Mouse (Mus musculus) thymus, postnatal 14 days (tissue): ENCODE measurements around the gene Hfe2.
A peak's percentile ranks its signal among the peaks of the same experiment; 100 is the strongest.

ENCODE experiments used
- DNase-seq: peaks from one replicate; pipeline ENCODE4 v3.0.0; 2021

Gene Hfe2

DNA sequence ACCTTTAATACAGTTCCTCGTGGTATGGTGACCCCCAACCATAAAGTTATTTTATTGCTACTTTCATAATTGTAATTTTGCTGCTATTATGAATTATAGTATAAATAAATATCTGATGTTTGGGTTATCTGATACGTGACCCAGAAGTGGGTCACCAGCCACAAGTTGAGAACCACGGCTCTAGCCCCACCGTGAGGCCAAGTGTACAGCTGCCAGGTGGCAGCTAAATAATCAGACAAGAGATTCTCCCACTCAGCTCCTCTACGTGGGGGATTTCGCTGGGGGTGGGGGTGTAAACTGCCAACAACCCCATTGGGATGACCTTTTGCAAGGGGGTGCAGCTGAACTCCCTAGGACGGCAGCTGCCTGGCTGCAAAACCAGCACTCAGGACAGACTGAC, 7.1 kb downstream of the Hfe2 start:
- no peak for DNase-seq

DNA sequence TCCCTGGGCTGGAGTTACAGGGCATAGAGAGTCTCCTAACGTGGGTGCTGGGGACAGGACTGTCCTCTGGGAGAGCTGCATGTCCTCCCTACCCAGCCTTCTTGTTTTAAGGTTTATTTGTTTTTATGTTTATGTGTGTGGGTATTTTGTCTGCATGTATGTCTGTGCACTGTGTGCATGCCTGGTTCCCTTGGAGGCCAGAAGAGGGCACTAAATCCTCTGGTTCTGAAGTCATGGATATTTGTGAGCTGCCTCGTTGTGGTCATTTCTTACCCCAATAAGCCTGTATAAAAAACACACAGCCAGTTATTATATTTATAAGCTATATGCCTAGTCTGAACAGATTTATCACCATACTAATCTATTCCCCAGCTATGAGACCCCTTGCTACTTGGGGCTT, 9.3 kb downstream of the Hfe2 start:
- DNase-seq: no peak

DNA sequence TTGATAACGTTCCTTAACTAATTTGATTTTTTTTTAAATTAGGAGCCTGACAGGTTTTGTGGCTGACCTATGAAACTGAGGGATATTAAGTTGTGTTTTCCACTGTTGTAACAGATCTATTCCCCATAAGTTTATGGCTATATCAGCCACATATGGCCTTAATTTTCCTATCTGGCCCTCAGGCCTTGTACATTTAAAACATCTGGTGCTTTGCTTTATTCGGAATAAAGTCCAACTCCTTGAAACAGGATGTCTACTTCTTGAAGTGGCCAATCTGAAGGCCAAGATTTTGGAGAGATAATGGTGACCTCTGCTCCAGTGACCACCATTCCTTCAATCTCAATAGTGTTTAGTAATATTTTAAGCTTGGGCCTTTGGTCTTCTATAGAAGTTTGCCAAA, 14.3 kb downstream of the Hfe2 start:
- DNase-seq: no peak

DNA sequence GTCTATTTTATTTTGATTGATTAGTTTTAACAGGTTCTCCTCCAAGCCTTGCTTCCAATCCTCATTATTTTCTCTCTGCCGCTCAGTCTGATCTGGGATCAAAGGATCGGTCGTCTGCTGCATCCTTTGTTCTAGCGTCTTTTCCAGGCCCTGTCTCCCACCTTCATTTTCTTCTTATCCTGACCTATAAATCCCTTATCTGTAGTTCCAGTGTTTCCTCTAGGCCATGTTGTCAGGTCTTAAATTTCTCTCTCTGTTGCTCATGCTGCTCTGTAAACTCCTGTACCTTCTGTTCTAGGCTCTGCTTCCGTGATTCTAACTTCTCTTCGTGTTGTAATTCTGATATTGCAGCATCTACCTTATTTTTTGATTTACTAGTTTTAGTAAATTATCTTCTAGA, 15.8 kb downstream of the Hfe2 start:
- DNase-seq: no peak

DNA sequence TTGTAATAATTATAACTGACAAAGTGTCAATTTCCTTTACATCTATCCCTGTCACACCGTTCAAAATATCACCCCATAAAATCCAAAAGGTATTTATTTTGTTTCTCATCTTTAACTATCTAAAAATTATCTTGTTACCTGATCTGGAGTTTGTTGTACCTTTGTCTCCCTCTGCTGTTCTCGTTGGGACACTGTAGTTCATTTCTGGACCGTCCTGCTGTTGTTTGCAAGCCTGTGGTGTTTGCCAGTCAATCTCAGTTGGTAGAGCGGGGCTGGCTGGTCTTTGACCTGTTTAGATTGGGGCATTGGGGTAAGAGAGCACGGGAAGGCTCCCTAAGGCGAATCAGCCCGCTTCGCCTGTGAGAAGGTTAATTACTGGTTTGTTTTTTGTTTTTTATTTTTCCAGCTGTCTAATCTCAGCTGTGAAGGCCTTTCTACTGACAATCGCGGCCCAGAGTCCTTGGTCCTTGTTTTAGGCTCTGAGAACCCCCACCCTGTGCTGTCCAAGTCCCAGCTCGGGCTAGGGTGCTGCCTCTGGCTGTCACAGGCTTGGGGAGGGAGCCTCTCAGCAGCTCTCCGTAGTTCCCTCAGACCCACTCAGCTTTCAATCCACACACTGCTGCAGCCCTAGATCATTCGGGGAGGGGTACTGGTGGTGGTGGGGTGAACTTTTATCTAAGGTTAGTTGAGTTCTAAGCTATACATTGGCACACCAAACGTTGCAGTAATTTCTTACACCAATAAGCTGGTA, 16.5 kb downstream of the Hfe2 start:
- DNase-seq: no peak

DNA sequence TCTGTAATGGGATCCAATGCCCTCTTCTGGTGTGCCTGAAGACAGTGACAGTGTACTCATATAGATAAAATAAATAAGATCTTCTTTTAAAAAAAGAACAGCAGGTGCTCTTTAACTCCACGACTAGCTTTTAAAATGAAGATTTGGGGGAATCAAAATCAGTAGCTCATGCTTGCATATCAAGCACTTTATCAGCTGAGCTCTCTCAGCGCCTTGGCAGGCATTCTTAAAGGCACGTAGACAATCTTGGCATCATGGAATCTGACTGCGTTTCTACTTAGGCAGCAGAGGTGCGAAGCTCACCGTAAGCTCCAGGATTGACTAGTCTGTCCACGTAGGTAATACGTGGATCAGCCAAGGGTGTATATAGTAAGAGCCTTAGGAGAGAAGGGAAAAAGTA, 17.6 kb downstream of the Hfe2 start:
- DNase-seq: no peak

DNA sequence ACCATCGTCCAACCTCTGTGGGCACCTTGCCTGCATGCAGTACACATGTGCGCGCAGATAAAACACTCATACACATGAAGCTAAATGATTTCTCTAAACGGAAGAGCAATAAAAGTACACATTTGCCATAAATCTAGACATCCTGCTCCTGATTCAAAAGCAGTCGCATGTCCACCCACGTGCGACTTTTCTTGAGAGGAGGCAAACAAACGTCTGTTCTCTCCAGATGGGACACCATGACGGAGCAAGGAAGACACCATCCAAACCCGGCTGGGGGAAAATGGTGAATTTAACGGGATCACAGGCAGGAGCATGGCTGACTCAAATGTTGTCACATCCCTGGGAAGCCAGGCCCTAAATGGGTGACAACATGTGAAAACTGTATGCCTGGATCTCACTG, 18.4 kb downstream of the Hfe2 start:
- no peak for DNase-seq

DNA sequence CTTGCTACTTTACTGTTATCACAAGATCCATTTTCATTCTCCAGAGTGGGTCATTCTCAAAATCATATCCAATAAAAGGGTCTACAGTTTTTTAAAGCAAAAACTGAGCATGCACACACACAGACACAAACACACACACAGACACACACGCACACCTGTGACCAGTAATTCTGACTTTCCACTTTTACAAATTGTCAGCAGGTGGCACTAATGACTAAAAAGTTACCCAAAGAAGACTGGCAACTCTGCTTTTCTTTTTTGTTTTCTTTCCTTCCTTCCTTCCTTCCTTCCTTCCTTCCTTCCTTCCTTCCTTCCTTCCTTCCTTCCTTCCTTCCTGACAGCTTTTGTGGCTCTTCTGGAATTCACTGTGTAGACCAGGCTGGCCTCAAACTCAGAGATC, 20.6 kb downstream of the Hfe2 start:
- no peak for DNase-seq

DNA sequence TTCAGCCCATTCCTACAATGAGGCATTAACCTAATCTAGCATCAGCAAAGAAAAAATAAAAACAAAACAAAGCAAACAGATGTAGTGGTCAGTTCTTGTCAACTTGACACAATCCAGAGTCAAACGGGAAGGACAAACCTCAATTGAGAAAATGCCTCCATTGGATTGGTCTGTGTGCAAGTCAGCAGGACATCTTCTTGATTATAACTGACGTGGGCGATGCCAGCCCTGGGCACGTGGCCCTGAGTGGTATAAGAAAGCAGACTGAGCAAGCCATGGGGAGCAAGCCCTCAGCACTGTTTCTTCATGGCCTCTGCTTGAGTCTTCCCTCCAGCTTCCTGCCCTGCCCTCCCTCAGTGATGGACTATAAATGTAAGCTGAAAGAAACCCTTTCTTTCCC, 21.9 kb downstream of the Hfe2 start:
- no peak for DNase-seq

DNA sequence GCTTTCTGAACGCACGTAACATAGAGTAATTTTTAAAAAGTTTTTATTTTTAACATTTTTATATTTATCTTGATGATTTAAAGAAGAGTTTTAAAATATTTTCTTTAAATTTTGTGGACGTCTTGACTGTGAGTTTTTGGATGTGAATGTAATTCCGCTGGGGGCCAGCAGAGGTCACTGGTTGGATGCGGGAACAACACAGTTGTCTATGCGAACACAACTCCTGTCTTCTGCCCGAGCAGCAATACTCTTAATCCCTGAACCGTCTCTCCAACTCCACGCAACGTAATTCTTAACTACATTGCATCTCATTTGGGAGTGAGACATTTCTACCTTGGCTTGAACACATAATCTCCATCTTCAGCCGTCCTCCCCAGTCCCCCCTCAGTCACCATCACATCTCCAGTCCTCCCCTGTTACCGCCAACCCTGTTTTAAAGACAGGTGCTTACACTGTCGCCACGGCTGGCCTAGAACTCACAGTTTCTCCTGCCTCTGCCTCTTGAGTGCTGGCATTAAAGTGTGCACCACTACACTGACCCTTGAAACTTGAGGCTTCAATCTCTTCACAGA, 22.5 kb downstream of the Hfe2 start:
- DNase-seq: peak; percentile 83

DNA sequence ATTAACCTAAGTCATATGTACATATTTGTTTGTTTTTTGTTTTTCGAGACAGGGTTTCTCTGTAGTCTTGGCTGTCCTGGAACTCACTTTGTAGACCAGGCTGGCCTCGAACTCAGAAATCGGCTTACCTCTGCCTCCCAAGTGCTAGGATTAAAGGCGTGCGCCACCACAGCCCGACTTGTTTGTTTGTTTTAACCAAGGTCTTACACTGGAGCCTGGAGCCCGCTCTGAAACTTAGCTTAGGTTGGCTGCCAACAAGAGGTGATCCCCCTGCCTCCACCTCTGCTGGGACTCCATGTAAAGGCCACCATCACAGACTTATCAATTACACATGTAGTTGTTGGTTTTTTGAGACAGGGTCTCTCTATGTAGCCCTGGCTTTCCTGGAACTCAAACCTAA, 23.9 kb downstream of the Hfe2 start:
- no peak for DNase-seq

DNA sequence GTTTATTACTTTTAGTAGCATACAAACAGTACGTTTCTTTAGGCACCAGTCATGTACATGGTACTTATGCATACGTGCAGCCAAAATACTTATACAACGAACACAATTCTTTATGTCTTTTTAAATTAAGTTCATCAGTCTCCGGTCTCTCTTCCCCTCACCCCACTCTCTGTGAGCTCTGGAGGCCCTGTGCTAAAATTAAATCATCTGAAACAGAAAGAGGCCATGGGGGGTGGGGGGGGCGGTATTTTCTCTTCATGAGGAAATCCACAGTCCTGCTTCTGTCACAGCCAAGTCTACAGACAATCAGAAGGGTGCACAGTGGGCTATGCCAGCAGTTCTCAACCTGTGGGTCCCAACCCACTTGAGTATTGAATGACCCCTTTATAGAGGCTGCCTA, 24.4 kb downstream of the Hfe2 start:
- no peak for DNase-seq

DNA sequence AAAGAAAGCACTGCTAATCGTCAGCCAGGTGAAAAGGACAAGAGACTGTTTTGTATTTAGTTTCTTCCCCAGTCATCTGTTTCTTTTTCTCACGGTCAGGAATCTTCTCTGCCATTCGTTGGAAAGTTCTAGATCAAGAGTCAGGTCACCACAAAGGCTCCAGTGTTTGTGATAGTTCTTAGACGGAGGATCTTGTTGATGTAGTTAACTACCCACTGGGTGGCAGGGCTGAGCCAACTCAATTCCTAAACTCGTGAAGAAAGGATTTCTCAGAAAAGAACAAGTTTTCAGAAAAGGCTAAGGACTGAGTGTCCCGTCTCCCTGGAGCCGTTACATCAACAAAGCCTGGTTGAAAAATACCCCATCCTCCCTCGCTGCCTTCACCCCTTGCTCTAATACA, 26.2 kb downstream of the Hfe2 start:
- peak; percentile 79 for DNase-seq

DNA sequence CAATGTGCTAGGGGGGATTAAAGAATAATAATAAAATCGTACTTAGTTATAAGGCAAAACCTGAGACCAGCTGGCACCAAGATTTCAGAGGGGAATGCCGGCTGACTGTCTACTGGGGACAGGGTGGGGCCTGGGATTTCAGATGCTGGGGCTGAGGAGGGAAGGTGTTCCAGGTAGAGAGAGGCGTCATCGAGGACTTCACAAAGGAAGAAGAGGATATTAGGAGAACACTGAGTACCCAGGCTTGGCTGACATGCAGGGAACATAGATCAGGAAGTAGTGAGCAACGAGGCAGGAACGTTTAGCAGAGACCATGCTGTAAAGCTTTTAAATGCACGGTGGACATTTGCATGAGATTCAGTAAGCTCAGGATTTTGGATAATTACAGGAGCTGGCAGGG, 26.9 kb downstream of the Hfe2 start:
- DNase-seq: no peak

DNA sequence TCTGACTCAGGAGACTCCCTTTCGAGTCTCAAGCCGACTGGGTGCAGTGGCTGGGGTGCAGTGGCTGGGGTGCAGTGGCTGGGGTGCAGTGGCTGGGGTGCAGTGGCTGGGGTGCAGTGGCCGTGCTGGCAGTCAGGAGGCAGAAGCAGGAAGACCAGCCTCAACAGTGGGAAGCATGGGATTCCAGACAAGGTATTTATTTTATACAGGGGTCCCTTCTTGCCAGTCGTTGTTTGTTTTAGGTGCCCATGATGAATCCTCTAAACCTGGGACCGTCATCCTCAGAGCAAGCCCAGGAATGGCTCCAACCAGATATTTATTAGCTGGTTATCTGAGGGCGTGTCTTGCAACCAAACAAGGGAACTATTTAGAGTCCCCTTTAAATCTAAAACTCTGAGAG, 28.6 kb downstream of the Hfe2 start:
- no peak for DNase-seq

DNA sequence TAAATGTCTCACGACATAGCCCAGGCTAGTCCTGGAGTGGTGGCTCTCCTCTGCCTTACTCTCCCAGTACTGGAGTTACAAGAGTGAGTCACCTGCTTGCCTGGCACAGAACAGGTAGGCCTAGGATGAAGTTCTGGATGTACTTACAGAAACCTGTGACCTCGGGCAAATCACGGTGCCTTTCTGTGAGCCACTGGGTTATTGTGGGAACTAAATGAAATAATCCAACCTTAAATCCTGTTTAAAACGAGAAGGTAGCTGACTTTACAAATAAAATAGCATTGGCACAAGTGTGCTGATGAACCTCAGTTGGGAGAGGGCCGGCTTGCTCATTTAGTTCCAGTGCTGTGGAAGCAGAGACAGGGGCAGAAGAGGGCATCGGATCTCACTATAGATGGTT, 29.3 kb downstream of the Hfe2 start:
- DNase-seq: no peak

DNA sequence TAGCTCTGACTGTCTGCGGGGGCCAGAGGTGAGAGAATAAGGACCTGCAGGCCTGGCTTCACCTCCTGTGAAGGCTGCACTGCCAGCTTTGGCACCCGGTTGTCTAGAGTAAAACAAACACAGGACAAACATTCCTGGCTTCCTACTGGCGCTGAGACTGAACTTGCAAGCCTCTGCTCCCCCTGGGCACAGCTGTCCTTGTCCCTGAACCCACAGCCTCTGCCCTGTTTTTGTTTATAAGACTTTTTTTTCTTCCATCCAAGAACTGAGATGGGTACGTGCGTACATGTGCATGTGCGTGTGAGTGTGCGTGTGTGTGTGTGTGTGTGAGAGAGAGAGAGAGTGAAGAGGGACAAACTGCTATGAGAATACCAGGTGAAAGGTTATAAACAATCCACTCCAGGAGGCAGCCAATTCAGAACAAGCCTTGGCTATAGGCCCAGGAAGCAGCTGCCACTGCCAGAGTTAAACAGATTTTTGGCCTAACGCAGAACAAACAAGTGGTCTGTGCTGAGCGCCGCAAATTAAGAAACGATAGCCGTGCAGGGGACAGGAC, 30.1 kb downstream of the Hfe2 start:
- peak; percentile 52 for DNase-seq

DNA sequence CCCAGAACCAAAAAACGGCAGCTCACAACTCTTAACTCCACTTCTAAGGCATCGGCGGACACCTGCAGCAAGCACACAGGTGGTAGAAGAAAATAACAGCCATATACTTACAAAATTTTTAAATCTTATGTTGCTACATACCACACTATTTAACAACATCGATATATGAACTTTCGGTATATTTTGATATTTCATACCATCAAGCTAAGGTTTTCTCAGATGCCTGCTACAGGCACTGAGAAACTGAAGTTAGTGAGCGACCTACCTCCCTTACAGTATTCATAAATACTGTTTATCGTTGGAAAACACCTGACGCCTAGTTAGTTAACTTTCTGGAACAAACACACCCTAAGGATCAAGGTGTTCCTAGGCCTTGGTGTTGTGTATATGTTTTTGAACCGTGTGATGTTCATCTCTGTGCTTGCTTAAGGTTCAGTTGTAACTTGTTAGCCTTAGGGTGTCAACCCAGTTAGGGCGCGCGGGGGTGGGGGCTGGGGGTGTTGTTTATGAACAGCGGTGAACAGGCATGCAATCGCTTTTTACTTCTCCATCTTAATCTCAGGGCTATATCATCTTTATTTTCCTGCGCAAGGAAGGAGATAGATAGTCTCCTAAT, 31.1 kb downstream of the Hfe2 start:
- no peak for DNase-seq

DNA sequence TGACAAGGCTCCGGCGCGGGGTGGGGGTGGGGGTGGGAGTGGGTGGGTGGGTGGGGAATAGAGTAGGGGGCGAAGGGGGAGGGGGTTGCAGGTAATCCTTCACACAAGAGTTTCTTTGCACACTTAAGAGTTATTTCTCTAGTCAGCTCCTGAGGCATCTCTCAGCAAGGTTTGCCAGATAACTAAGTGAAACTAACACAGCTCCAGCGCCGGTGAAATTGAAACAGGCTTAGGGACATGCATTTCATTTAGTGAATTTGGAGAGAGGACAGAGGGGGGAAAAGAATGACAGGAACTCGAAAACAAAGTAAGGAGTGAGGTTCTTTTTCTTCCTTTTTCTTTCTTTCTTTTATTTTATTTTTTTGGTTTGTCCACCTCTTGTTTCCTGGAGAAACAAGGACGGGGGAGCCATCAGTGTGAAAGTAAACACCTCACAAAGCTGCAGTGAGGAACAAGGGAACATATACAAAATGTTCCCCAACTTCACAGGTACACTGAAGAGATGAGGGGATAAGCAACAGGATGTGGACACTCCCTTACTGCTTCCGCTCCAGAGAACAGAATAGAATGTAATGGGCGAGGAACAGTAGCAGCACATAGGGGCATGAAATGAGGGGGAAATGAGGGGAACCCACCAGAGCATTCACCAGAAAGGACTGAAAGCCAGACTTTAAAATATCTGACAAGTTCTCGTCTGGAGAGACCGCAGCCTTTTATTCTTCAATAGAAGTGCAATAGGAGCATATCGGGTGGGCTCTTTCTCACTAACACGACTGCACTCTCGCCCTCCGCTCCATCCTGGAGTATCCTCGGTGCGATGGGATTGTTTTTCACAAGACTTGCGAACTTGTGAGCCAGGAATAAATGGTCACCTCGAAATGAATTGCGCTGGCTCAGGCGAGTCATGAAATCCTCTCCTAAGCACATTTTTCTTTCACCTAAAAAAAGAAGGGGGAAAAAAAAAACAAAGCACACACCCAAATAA, 32.0 kb downstream of the Hfe2 start:
- DNase-seq: peak; percentile 68

DNA sequence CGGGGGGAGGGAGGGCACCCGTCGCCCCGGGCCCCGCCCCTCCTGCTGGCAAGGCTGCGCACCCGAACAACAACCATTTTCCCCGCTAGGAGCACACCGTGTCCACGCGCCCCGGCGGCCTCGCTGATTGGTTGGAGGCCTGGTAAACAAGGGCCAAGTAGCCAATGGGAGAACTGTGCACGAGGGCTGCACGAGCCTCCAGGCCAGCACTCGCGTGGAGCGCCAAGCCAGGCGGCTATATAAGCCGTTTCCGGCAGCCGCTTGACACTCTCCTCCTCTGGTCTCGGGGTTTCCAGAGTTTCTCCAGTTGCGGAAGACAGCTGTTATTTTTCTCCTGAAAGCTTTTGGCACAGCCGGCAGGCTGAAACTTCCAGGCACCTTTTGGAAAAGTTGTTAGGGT, 32.7 kb downstream of the Hfe2 start, which contains the start of gene Txnip:
Gene Txnip, plus strand, starts transcription at position 264 of the 400 bp plus-strand sequence.
- DNase-seq: peak; percentile 100

DNA sequence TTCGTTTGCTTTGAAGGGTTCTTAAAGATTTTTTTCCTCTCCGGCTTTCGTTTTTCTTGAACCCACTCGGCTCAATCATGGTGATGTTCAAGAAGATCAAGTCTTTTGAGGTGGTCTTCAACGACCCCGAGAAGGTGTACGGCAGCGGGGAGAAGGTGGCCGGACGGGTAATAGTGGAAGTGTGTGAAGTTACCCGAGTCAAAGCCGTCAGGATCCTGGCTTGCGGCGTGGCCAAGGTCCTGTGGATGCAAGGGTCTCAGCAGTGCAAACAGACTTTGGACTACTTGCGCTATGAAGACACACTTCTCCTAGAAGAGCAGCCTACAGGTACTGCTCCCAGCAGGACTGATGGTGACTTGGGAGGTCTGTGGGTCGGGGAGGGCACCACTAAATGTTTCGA, 33.2 kb downstream of the Hfe2 start:
- DNase-seq: peak; percentile 55

DNA sequence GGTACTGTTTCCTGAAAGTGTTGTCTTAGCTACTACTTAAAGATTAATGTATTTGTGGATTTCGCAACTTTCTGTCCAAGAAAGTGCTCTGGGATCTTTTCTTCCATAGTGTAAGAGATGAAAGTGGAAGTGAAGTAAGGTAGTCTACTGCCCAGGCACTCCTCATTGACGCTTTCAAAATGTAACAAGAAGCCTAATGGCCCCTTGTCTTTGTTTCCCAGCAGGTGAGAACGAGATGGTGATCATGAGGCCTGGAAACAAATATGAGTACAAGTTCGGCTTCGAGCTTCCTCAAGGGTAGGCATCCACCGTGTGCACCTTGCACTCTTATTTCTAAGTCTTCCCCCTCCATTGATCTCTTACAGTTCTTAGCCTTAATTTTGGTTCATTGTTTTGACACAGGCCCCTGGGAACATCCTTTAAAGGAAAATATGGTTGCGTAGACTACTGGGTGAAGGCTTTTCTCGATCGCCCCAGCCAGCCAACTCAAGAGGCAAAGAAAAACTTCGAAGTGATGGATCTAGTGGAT, 33.8 kb downstream of the Hfe2 start:
- no peak for DNase-seq
